27 mouse cellular contexts compared by ENCODE assay signal in the genomic region with DNA sequence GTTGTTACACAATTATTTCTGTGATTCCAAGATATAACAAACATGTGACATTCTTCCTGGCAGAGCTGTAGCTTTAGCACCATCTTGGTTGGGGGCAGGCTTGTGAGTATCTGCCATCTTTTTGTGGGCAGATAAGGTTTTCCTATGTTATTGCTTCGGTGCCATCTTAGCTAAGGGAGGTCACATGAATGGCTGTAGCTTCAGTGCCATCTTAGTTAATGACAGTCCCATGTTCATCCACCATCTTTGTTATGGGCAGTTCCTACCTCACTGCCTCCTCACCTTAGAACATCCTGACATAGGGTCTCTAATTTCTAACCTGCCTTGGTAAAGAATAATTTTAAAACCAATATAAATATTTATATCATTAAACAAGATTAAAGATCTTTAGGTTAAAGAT. TPM values are rescaled to one million over a fixed set of nuclear protein-coding genes. Genes with fewer than 3 reads are reported as not detected.
"Had no signal": no experiment of that assay in that cellular context is flagged by ENCODE, and none has a peak within 500 bp of the region (broad histone marks: within the 10 kb centered on the region; RNA-seq: fewer than 3 reads in every experiment).

No protein-coding gene starts in this region.

- H3K27me3 ChIP-seq: lung, embryonic 15.5 days; megakaryocyte, embryonic 14.5 days; midbrain, embryonic 13.5 days; midbrain, embryonic 15.5 days; neural tube, embryonic 12.5 days had no signal

- H3K9ac ChIP-seq: liver, postnatal 0 days; lung, embryonic 15.5 days; midbrain, embryonic 13.5 days; midbrain, embryonic 15.5 days; neural tube, embryonic 12.5 days had no signal

- H3K4me2 ChIP-seq: lung, embryonic 15.5 days; midbrain, embryonic 11.5 days; midbrain, embryonic 13.5 days; midbrain, embryonic 15.5 days; neural tube, embryonic 12.5 days had no signal

- H3K4me3 ChIP-seq: lung, embryonic 15.5 days; midbrain, embryonic 13.5 days; midbrain, embryonic 15.5 days; neural tube, embryonic 12.5 days had no signal

- H3K9me3 ChIP-seq: lung, embryonic 15.5 days; midbrain, embryonic 13.5 days; midbrain, embryonic 15.5 days; neural tube, embryonic 12.5 days had no signal

- DNase-seq: liver, postnatal 0 days; lung, adult 2 months; lung, postnatal 14 days; lung, postnatal 36 days; right cerebral cortex, postnatal 25 days; right cerebral cortex, postnatal 4 days; spleen, adult 18-20 months; thymus, adult 2 months; thymus, postnatal 25 days; thymus, postnatal 4 days had no signal

- H3K4me1 ChIP-seq: lung, embryonic 15.5 days; megakaryocyte, embryonic 14.5 days; midbrain, embryonic 13.5 days; midbrain, embryonic 15.5 days; neural tube, embryonic 12.5 days had no signal

- H3K36me3 ChIP-seq: lung, embryonic 15.5 days; midbrain, embryonic 13.5 days; midbrain, embryonic 15.5 days; neural tube, embryonic 12.5 days had no signal

- H3K27ac ChIP-seq: lung, embryonic 15.5 days; macrophage; midbrain, embryonic 13.5 days; midbrain, embryonic 15.5 days; neural tube, embryonic 12.5 days had no signal

RNA-seq across cellular contexts. Expression of gene Tdpoz2, which starts 1.8 kb away (rescaled TPM):
- total RNA-seq: megakaryocyte progenitor cell, adult 5-6 weeks; midbrain, postnatal 0 days; monocyte, adult 5-6 weeks; neutrophil, adult 5-6 weeks had no signal
- polyA plus RNA-seq: liver, postnatal 0 days; lung, adult 2 months; lung, embryonic 15.5 days; lung, postnatal 0 days; macrophage; midbrain, embryonic 11.5 days; midbrain, embryonic 13.5 days; midbrain, embryonic 15.5 days; midbrain, postnatal 0 days; neural tube, embryonic 12.5 days; neural tube, embryonic 14.5 days; small intestine, adult 2 months; stomach, embryonic 14.5 days; stomach, embryonic 16.5 days; thymus, adult 2 months; urinary bladder, adult 2 months had no signal

RNA-seq across cellular contexts. Expression of gene Tdpoz1, which starts 21.9 kb away (rescaled TPM):
- total RNA-seq: megakaryocyte progenitor cell, adult 5-6 weeks; midbrain, postnatal 0 days; monocyte, adult 5-6 weeks; neutrophil, adult 5-6 weeks had no signal
- polyA plus RNA-seq: liver, postnatal 0 days; lung, adult 2 months; lung, embryonic 15.5 days; lung, postnatal 0 days; macrophage; midbrain, embryonic 11.5 days; midbrain, embryonic 13.5 days; midbrain, embryonic 15.5 days; midbrain, postnatal 0 days; neural tube, embryonic 12.5 days; neural tube, embryonic 14.5 days; small intestine, adult 2 months; stomach, embryonic 14.5 days; stomach, embryonic 16.5 days; thymus, adult 2 months; urinary bladder, adult 2 months had no signal

RNA-seq across cellular contexts. Expression of gene Gm37596, which starts 38.6 kb away (rescaled TPM):
- total RNA-seq: megakaryocyte progenitor cell, adult 5-6 weeks; midbrain, postnatal 0 days; monocyte, adult 5-6 weeks; neutrophil, adult 5-6 weeks had no signal
- polyA plus RNA-seq: liver, postnatal 0 days; lung, adult 2 months; lung, embryonic 15.5 days; lung, postnatal 0 days; macrophage; midbrain, embryonic 11.5 days; midbrain, embryonic 13.5 days; midbrain, embryonic 15.5 days; midbrain, postnatal 0 days; neural tube, embryonic 12.5 days; neural tube, embryonic 14.5 days; small intestine, adult 2 months; stomach, embryonic 14.5 days; stomach, embryonic 16.5 days; thymus, adult 2 months; urinary bladder, adult 2 months had no signal
